Mouse (Mus musculus) megakaryocyte, embryonic 14.5 days (primary cell): ENCODE data around the gene Gm28845. TPM values are rescaled to one million over a fixed set of nuclear protein-coding genes. Genes with fewer than 3 reads are reported as not detected.

Experiments
- H3K27me3 ChIP-seq: replicated peaks from 2 replicates; pipeline ENCODE3; 2012; ENCODE audit warnings: inconsistent platforms
- H3K36me3 ChIP-seq: replicated peaks from 2 replicates; pipeline ENCODE3; 2012; ENCODE audit warnings: low read length, inconsistent platforms, mixed read lengths
- H3K4me1 ChIP-seq: 2 replicates; pipeline ENCODE4 v1.6.1; 2012; ENCODE audit warnings: inconsistent platforms
- H3K4me3 ChIP-seq: replicated peaks from 2 replicates; pipeline ENCODE3; 2012; ENCODE audit warnings: moderate library complexity, mild to moderate bottlenecking, inconsistent platforms
- H3K9me3 ChIP-seq: 2 replicates; pipeline ENCODE4 v1.6.1; 2012; ENCODE audit warnings: inconsistent platforms
- FLI1 ChIP-seq: IDR thresholded peaks from 2 replicates; pipeline ENCODE4 v1.6.1; 2012; ENCODE audit warnings: low read length, inconsistent platforms, mixed read lengths
- GATA1 ChIP-seq: IDR thresholded peaks from 3 replicates; pipeline ENCODE4 v1.6.1; 2012; ENCODE audit warnings: mixed read lengths, low read length, inconsistent platforms, borderline replicate concordance
- polyA plus RNA-seq: library from polyadenylated mRNA; stranded (reverse); fragments of >175 nt; gene quantifications from 2 replicates; pipeline ENCODE4 v1.2.3, GENCODE M21; 2012; ENCODE audit warnings: low replicate concordance; ENCODE audit not compliant: insufficient read depth

Gm28845 gene
- polyA plus RNA-seq, 1 experiment = not detected

GRCm38 (mm10) chr1:65132833-65133232 is 13.5 kb upstream of the Gm28845 start:
- H3K4me3 ChIP-seq = no peak overlapping the region
- no peaks in the 10 kb centered on the region for H3K36me3 ChIP-seq
- H3K4me1 ChIP-seq = no peaks in the 10 kb centered on the region
- peaks cover 6% of the 10 kb centered on the region for H3K27me3 ChIP-seq
- peaks cover 17% of the 10 kb centered on the region for H3K9me3 ChIP-seq
- no peak for TF ChIP-seq FLI1
- TF ChIP-seq GATA1 = no peak

GRCm38 (mm10) chr1:65131671-65132070 is 12.3 kb upstream of the Gm28845 start:
- H3K9me3 ChIP-seq = peaks cover 11% of the 10 kb centered on the region
- H3K27me3 ChIP-seq = peaks cover 6% of the 10 kb centered on the region
- H3K4me3 ChIP-seq = no peak overlapping the region
- TF ChIP-seq FLI1 (no peak), GATA1 (no peak)
- no peaks in the 10 kb centered on the region for H3K36me3 ChIP-seq
- H3K4me1 ChIP-seq = no peaks in the 10 kb centered on the region

GRCm38 (mm10) chr1:65130226-65130625 is 10.9 kb upstream of the Gm28845 start:
- Histone ChIP-seq H3K4me1 (no peaks in the 10 kb centered on the region), H3K9me3 (peaks cover 11% of the 10 kb centered on the region)
- TF ChIP-seq GATA1 = no peak
- no peak for TF ChIP-seq FLI1

GRCm38 (mm10) chr1:65129634-65130180 is 10.3 kb upstream of the Gm28845 start:
- no peaks in the 10 kb centered on the region for H3K4me1 ChIP-seq
- H3K9me3 ChIP-seq = peaks cover 11% of the 10 kb centered on the region
- no peak overlapping the region for H3K4me3 ChIP-seq
- no peaks in the 10 kb centered on the region for H3K36me3 ChIP-seq
- TF ChIP-seq FLI1 = no peak
- no peak for TF ChIP-seq GATA1
- peaks cover 4% of the 10 kb centered on the region for H3K27me3 ChIP-seq

More at GRCm38 (mm10) chr1:65130226-65130625, 10.9 kb upstream of the Gm28845 start:
- Histone ChIP-seq H3K4me3 (no peak overlapping the region), H3K27me3 (peaks cover 4% of the 10 kb centered on the region), H3K36me3 (no peaks in the 10 kb centered on the region)

GRCm38 (mm10) chr1:65122574-65123372 is 3.4 kb upstream of the Gm28845 start, which contains the start of gene D630023F18Rik:
D630023F18Rik (minus strand) TSS chr1:65123214.
- H3K9me3 ChIP-seq = no peaks in the 10 kb centered on the region
- no peaks in the 10 kb centered on the region for H3K27me3 ChIP-seq
- no peaks in the 10 kb centered on the region for H3K36me3 ChIP-seq
- TF ChIP-seq GATA1 = no peak
- no peak for TF ChIP-seq FLI1
- peaks cover 12% of the 10 kb centered on the region for H3K4me1 ChIP-seq
- H3K4me3 ChIP-seq = peak within 1 kb of the TSS; percentile 88

GRCm38 (mm10) chr1:65118150-65118913 is 1.0 kb downstream of the Gm28845 start:
- TF ChIP-seq GATA1 (no peak), FLI1 (no peak)
- H3K4me1 ChIP-seq = peaks cover 17% of the 10 kb centered on the region
- no peaks in the 10 kb centered on the region for H3K36me3 ChIP-seq
- no peaks in the 10 kb centered on the region for H3K9me3 ChIP-seq
- H3K4me3 ChIP-seq = no peak overlapping the region
- no peaks in the 10 kb centered on the region for H3K27me3 ChIP-seq

GRCm38 (mm10) chr1:65113536-65114172 is 5.7 kb downstream of the Gm28845 start:
- no peak for TF ChIP-seq GATA1
- no peak for TF ChIP-seq FLI1
- no peak overlapping the region for H3K4me3 ChIP-seq

GRCm38 (mm10) chr1:65112807-65113196 is 6.6 kb downstream of the Gm28845 start:
- TF ChIP-seq FLI1 (no peak), GATA1 (no peak)
- Histone ChIP-seq H3K9me3 (no peaks in the 10 kb centered on the region), H3K27me3 (peaks cover 3% of the 10 kb centered on the region), H3K4me3 (peak overlapping the region; percentile 78), H3K36me3 (no peaks in the 10 kb centered on the region), H3K4me1 (peaks cover 32% of the 10 kb centered on the region)

More at GRCm38 (mm10) chr1:65113536-65114172, 5.7 kb downstream of the Gm28845 start:
- H3K27me3 ChIP-seq = peaks cover 3% of the 10 kb centered on the region
- H3K9me3 ChIP-seq = no peaks in the 10 kb centered on the region
- no peaks in the 10 kb centered on the region for H3K36me3 ChIP-seq
- peaks cover 33% of the 10 kb centered on the region for H3K4me1 ChIP-seq

- Histone ChIP-seq H3K4me3 (no peak overlapping the region), H3K27me3 (peaks cover 3% of the 10 kb centered on the region), H3K4me1 (peaks cover 34% of the 10 kb centered on the region), H3K36me3 (no peaks in the 10 kb centered on the region), H3K9me3 (no peaks in the 10 kb centered on the region)
- TF ChIP-seq FLI1 (no peak), GATA1 (no peak)
Observed at GRCm38 (mm10) chr1:65112031-65112806, 7.1 kb downstream of the Gm28845 start.
